ENCODE assay signal across 17 mouse cellular contexts in genomic region chr13:88026441-88026840, GRCm38 (mm10).
DNase-seq lines count a peak whose midpoint lies in the region.
"Had no signal": no experiment of that assay in that cellular context is flagged by ENCODE, and none has a peak within 500 bp of the region (broad histone marks: within the 10 kb centered on the region; RNA-seq: fewer than 3 reads in every experiment).

No protein-coding gene starts in this region.

- intact Hi-C loops in left cerebral cortex, postnatal 14 days (cut with DNase I): no loop called here

- peak; percentile 13 to 45 for DNase-seq in frontal cortex, adult 2 months (ENCODE audit: extremely low spot score in 1 of 2, low spot score in 1 of 2)
- no peak for DNase-seq in frontal cortex, postnatal 25 days (ENCODE audit: low spot score in 2 of 2)
- peak; percentile 10 for DNase-seq in left cerebral cortex, adult 11 months (ENCODE audit: low spot score)
- DNase-seq in left cerebral cortex, postnatal 14 days (ENCODE audit: low spot score in 2 of 2): no peak
- peak; percentile 43 for DNase-seq in right cerebral cortex, adult 18-20 months
- DNase-seq in right cerebral cortex, postnatal 14 days: no peak
- peak; percentile 31 for DNase-seq in telencephalon, adult 2 months (ENCODE audit: low read depth, low spot score)
- DNase-seq: adrenal gland, postnatal 10 days; adrenal gland, postnatal 36 days; B cell, adult 2 months; cerebellum, adult 11-12 months; cerebellum, adult 8-10 months; cerebellum, postnatal 10 days; cerebellum, postnatal 36 days; embryo, embryonic 11 days; gastrocnemius, postnatal 25 days; heart, adult 2 months had no signal

Comparison
In these comparisons a context has a peak if more than half of its experiments do, and no peak if none do; other contexts are left out.
1. DNase-seq: peak in frontal cortex, adult 2 months (2 of 2), left cerebral cortex, adult 11 months (single experiment), right cerebral cortex, adult 18-20 months (single experiment) and telencephalon, adult 2 months (single experiment); none in frontal cortex, postnatal 25 days (0 of 2), left cerebral cortex, postnatal 14 days (0 of 2) and right cerebral cortex, postnatal 14 days (single experiment).